Mouse (Mus musculus) liver, postnatal 0 days (tissue): Measurements from ENCODE around the gene Ep400. TPM values are rescaled to one million over a fixed set of nuclear protein-coding genes. Genes with fewer than 3 reads are reported as not detected.

Experiments used
- ATAC-seq: fragments of 200-750 bp; cut with Nextera tagmentation; 2 replicates; pipeline ENCODE4 v1.8.0; 2017; ENCODE audit warnings: mild to moderate bottlenecking, moderate library complexity
- DNase-seq: peaks from one replicate; pipeline ENCODE4 v3.0.0-alpha.2; 2016
- H3K27ac ChIP-seq: fragments of 300-500 bp; sonication (generic); 2 replicates; pipeline ENCODE4 v1.5.1; 2014; ENCODE audit warnings: antibody characterized with exemption, moderate library complexity, mild to moderate bottlenecking, low read depth
- H3K27me3 ChIP-seq: fragments of 300-500 bp; sonication (generic); 2 replicates; pipeline ENCODE4 v1.6.1; 2014; ENCODE audit warnings: low read length, control low read depth, mixed read lengths; ENCODE audit not compliant: insufficient read depth
- H3K36me3 ChIP-seq: fragments of 300-500 bp; sonication (generic); replicated peaks from 2 replicates; pipeline ENCODE4 v1.6.1; 2014; ENCODE audit warnings: mild to moderate bottlenecking, control low read depth, low read length, moderate library complexity, mixed read lengths; ENCODE audit not compliant: insufficient read depth
- H3K4me1 ChIP-seq: fragments of 300-500 bp; sonication (generic); 2 replicates; pipeline ENCODE4 v1.6.1; 2014; ENCODE audit warnings: antibody characterized with exemption, mild to moderate bottlenecking, control low read depth; ENCODE audit not compliant: insufficient read depth
- H3K4me2 ChIP-seq: fragments of 300-500 bp; sonication (generic); 2 replicates; pipeline ENCODE4 v1.6.1; 2014; ENCODE audit warnings: low read depth, mild to moderate bottlenecking, low read length, moderate library complexity, mixed read lengths
- H3K4me3 ChIP-seq: fragments of 300-500 bp; sonication (generic); 2 replicates; pipeline ENCODE4 v1.5.1; 2014; ENCODE audit warnings: low read depth, low read length
- H3K9ac ChIP-seq: fragments of 300-500 bp; sonication (generic); replicated peaks from 2 replicates; pipeline ENCODE4 v1.6.1; 2014; ENCODE audit warnings: mild to moderate bottlenecking, moderate library complexity
- H3K9me3 ChIP-seq: fragments of 300-500 bp; sonication (generic); 2 replicates; pipeline ENCODE4 v1.6.1; 2016; ENCODE audit warnings: mild to moderate bottlenecking, control low read depth, low read length, mixed read lengths
- CTCF ChIP-seq: sonication (generic); IDR thresholded peaks from 2 replicates; pipeline ENCODE4 v1.5.1; 2016; ENCODE audit warnings: antibody characterized with exemption, low read depth
- EP300 ChIP-seq: IDR thresholded peaks from 2 replicates; pipeline ENCODE4 v1.6.1; 2016; ENCODE audit warnings: antibody characterized with exemption, low read depth, mild to moderate bottlenecking
- WGBS: fragments of 180-500 bp; shearing (Covaris S2); extraction: QIAGEN DNeasy Blood & Tissue Kit; methylation state at CpG from one replicate; pipeline ENCODE4 v1.1.7; 2014; ENCODE audit not compliant: insufficient replicate concordance; 5-methylcytosine and 5-hydroxymethylcytosine counted together
- polyA plus RNA-seq: library from polyadenylated mRNA; unstranded; fragments of >200 nt; fragmentation: Nextera tagmentation; extraction: Ambion mirVana; gene quantifications from 2 replicates; pipeline ENCODE4 v1.2.1, GENCODE M21; 2015

Ep400 gene
- polyA plus RNA-seq, 1 experiment from 2014 or later, result 10.6 TPM

- Histone ChIP-seq H3K4me1 (peaks cover 18% of the 10 kb centered on the region), H3K27ac (peak overlapping the region; percentile 98), H3K36me3 (peaks cover 19% of the 10 kb centered on the region), H3K27me3 (no peaks in the 10 kb centered on the region), H3K9me3 (no peaks in the 10 kb centered on the region), H3K9ac (peak overlapping the region; percentile 93), H3K4me3 (peak overlapping the region; percentile 95), H3K4me2 (peak overlapping the region; percentile 73)
- DNase-seq (no peak), ATAC-seq (peak; percentile 33)
- WGBS, result 0% methylated on average over 40 of the region's 58 CpGs
- no peak for TF ChIP-seq EP300
- TF ChIP-seq CTCF, result no peak
These were observed 479 bp downstream of the Ep400 start for GRCm38 (mm10) chr5:110770031-110770445.

- no peaks in the 10 kb centered on the region for H3K9me3 ChIP-seq
- ATAC-seq (no peak), DNase-seq (no peak)
- H3K4me1 ChIP-seq, result peaks cover 23% of the 10 kb centered on the region
- WGBS, result 35% methylated on average over 4 of the region's 4 CpGs
- H3K4me2 ChIP-seq, result peak overlapping the region; percentile 73
- H3K9ac ChIP-seq, result peak overlapping the region; percentile 93
- H3K36me3 ChIP-seq, result peaks cover 12% of the 10 kb centered on the region
- H3K27ac ChIP-seq, result peak overlapping the region; percentile 98
- peak overlapping the region; percentile 95 for H3K4me3 ChIP-seq
- H3K27me3 ChIP-seq, result no peaks in the 10 kb centered on the region
- no peak for TF ChIP-seq EP300
These were observed 1.2 kb downstream of the Ep400 start for GRCm38 (mm10) chr5:110769272-110769671.

DNA sequence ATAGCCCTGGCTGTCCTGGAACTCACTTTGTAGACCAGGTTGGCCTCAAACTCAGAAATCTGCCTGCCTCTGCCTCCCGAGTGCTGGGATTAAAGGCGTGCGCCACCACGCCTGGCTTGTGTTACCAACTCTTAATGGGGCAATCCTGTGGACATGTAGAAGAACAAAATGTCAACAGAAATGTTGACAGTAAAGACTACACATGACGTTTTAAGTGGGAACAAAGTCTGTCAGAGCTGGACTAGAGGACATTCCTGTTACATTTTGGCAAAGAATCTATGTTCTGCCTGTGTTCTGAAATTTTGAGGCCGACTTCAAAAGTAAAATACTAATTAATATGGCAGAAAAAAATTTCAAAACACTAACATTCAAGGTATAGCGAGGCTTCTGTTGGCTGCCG, 6.6 kb downstream of the Ep400 start:
- H3K4me2 ChIP-seq, result no peak overlapping the region
- ATAC-seq (peak; percentile 92), DNase-seq (no peak)
- no peak overlapping the region for H3K9ac ChIP-seq
- peak overlapping the region; percentile 79 for H3K27ac ChIP-seq
- TF ChIP-seq EP300 (peak; percentile 36; the same call in 1 of the 2 replicates), CTCF (no peak)
- no peak overlapping the region for H3K4me3 ChIP-seq
- peaks cover 17% of the 10 kb centered on the region for H3K4me1 ChIP-seq
- WGBS, result 73% methylated on average over 8 of the region's 8 CpGs
- no peaks in the 10 kb centered on the region for H3K9me3 ChIP-seq
- H3K36me3 ChIP-seq, result no peaks in the 10 kb centered on the region
- H3K27me3 ChIP-seq, result no peaks in the 10 kb centered on the region

DNA sequence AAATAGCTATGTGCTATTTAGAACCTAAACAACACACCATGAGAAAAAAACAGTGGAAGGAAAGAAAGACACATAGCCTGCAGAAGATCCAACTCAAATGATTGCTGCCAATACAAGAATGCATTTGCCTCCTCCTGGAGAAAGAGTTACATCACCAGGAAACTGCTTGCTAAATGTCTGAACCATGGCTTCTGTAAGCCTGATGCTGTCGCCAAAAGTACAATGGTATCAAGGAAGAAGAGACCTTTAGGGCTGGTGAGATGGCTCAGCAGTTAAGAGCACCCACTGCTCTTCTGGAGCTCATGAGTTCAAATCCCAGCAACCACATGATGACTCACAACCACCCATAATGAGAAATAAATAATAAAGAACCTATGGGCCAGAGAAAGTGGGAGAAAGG, 25.5 kb downstream of the Ep400 start:
- Histone ChIP-seq H3K4me2 (no peak overlapping the region), H3K27ac (no peak overlapping the region), H3K9ac (no peak overlapping the region), H3K4me3 (no peak overlapping the region), H3K9me3 (no peaks in the 10 kb centered on the region), H3K4me1 (no peaks in the 10 kb centered on the region), H3K36me3 (peaks cover 16% of the 10 kb centered on the region), H3K27me3 (no peaks in the 10 kb centered on the region)
- TF ChIP-seq EP300 (no peak), CTCF (no peak)
- ATAC-seq (no peak), DNase-seq (no peak)
- WGBS, result 39% methylated on average over 1 of the region's 1 CpGs

DNA sequence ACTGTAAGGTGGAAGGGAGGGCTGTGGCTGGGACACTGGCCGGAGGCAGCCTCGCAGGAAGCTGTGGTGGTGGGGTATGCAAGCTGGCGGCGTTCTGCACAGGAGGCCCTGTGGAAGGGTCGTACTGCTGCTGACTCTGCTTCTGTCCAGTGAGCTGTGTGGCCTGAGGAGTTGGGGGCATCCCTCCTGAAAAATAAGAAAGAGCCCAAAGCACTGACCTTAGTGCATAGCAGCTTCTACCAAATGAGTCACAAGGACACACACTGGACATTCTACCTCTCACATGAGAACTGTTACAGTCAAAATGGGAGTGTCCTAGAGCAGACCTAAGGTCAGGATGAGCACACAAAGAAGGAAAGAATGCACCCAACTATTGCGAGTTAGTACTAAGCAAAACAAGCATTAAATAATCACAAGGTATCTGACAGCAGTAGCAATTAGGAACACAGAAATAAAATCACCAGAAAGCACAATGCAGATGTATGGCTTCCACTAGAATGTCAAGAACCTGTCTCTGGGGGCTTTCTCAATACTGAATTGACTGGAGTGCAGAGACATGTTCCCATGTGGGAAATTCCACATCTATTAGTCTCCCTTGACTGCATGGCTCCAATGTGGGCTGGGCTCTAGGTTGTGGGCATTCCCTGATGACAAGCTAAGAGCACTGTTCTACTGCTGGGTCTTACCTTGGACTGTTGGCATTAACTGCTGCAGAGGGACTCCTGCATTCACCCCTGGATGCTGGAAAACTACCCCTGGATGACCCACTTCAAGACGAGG, 30.8 kb downstream of the Ep400 start:
- H3K9me3 ChIP-seq, result no peaks in the 10 kb centered on the region
- H3K4me1 ChIP-seq, result no peaks in the 10 kb centered on the region
- no peak overlapping the region for H3K27ac ChIP-seq
- DNase-seq (no peak), ATAC-seq (no peak)
- 70% methylated on average over 7 of the region's 7 CpGs for WGBS
- H3K36me3 ChIP-seq, result peaks cover 59% of the 10 kb centered on the region
- no peak overlapping the region for H3K4me2 ChIP-seq
- H3K27me3 ChIP-seq, result no peaks in the 10 kb centered on the region
- TF ChIP-seq EP300 (no peak), CTCF (no peak)
- no peak overlapping the region for H3K9ac ChIP-seq
- no peak overlapping the region for H3K4me3 ChIP-seq

DNA sequence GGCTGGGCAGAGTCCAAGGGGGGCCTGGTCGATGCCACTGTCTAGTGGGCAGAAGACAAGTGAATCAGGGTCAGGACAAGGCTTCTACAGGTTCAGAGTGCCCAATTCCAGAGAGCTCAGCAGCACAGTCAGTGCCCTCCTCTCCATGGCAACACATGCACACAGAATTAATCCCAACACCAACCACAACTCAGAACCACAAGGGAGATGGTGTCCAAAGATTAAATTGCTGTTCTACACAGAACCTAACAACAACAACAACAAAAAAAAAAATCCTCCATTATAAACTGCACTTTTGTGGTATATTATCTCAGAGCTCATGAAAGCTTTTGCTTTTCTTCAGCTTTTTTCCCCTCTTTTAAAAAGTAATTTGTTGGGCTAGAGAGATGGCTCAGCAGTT, 34.9 kb downstream of the Ep400 start:
- ATAC-seq (no peak), DNase-seq (no peak)
- H3K4me2 ChIP-seq, result no peak overlapping the region
- no peak overlapping the region for H3K4me3 ChIP-seq
- TF ChIP-seq CTCF, result no peak
- TF ChIP-seq EP300, result no peak
- no peak overlapping the region for H3K9ac ChIP-seq
- H3K36me3 ChIP-seq, result peaks cover 76% of the 10 kb centered on the region
- 80% methylated on average over 1 of the region's 1 CpGs for WGBS
- no peaks in the 10 kb centered on the region for H3K9me3 ChIP-seq
- H3K4me1 ChIP-seq, result no peaks in the 10 kb centered on the region
- H3K27ac ChIP-seq, result no peak overlapping the region
- H3K27me3 ChIP-seq, result no peaks in the 10 kb centered on the region
